Mouse (Mus musculus) gonadal fat pad, adult 2 months (tissue): ENCODE results near the gene Churc1. TPM values are rescaled to one million over a fixed set of nuclear protein-coding genes. Genes with fewer than 3 reads are reported as not detected.
"Not testable (repeated sequence)": the region's sequence is repeated elsewhere in the genome, so short reads cannot be mapped to it uniquely, and the experiment has no call there.

ENCODE experiments used
- DNase-seq: peaks from one replicate; pipeline ENCODE4 v3.0.0-alpha.2; 2012; ENCODE audit warnings: low read depth
- polyA plus RNA-seq: library from polyadenylated mRNA; depleted of rRNA; stranded (reverse); fragments of >200 nt; gene quantifications from 2 replicates; pipeline ENCODE4 v1.2.3, GENCODE M21; 2012; rRNA removed

The Churc1 gene
- polyA plus RNA-seq = 78.5 and 91.2 TPM in 2 replicates

GRCm38 (mm10) chr12:76765354-76765851, at the start of gene Churc1, which contains the start of gene Fntb:
TSS of gene Churc1 (plus strand) at chr12:76765538.
TSS of gene Fntb (plus strand) at chr12:76765589.
- DNase-seq = peak; percentile 65

- DNase-seq = no peak
Measured at GRCm38 (mm10) chr12:76718384-76718783, 47.0 kb upstream of the Churc1 start.

GRCm38 (mm10) chr12:76720572-76720971, 44.8 kb upstream of the Churc1 start:
- no peak for DNase-seq

DNA sequence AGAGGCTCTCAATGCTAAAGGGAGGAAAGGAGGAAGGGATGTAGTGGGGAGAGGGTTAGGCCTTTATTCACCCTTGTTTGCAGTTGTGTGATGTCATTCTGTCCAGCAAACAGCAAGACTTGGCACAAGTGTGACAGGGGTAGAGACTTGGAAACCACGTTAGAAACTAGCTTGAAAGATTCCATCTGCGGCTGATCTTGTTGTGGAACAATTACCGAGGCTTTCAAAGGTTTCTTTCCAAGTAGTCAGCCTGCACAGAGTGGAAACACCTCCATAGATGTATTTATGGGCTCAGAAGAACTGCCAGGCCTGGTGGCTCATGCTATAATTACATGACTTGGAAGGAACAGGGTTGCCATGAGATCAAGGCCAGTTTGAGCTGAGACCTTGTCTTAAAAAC, 43.3 kb upstream of the Churc1 start:
- no peak for DNase-seq

GRCm38 (mm10) chr12:76727955-76728354, 37.4 kb upstream of the Churc1 start:
- no peak for DNase-seq

DNA sequence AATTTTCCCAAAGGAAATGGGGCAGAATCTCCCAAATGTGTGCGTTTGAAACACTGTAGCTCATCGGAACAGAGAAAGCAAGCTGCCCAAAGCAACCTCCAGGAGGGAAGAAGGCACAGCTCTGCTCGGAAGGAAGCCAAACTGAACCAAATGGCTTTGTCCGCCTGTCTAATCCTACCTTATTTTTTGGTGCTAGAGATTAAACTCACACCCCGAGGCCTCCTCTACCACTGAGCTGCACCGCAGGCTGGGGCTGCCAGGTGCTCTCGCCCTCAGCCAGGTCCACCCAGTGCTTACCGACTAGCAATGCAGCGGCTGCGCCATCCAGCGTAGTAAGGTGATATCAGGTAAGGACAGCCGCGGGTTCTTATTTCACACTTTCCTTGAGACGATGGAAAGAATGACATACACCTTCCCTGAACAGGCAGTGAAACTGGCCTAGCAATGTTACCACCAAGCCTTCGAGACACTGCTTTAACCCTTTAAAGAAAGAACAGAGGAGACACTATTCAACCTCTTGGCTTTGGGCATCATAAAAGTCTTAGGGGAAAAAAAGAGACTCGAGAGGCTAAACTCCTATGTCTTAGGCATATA, 14.4 kb upstream of the Churc1 start:
- no peak for DNase-seq

GRCm38 (mm10) chr12:76752652-76753318, 12.6 kb upstream of the Churc1 start:
- DNase-seq = no peak

DNA sequence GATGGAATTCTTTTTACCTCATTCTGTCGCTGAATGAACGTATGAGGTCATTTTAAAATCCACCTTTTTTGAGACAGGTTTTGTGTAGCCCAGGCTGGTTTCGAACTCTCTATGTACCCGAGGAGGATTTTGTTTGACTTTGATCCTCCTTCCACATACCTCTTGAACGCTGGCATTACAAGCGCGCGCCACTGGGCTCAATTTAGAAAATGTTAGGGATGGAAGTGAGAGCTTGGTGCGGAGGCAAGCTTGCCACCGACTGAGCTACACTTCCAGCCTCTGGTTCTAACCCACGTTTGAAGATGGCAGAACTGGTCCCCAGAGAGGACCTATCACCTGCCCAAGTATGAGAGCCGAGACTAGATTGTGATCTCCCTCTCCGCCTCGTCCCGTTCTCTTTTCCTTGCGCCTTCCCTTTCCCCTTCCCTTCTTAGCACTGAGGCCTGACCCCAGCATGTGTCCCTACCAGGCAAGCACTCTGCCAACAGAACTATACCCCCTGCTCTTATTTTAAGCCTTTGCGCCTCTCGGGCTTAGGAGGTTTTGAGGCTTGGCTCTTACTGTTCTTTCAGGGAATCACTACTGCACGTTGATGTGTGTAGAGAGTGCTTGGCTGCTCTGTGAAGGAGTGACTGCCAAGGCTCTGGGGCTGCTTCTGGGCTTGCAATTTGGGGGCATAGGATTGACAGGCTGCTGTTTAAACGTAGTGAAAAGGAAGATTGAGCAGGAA, 728 bp downstream of the Churc1 start:
- DNase-seq = no peak

DNA sequence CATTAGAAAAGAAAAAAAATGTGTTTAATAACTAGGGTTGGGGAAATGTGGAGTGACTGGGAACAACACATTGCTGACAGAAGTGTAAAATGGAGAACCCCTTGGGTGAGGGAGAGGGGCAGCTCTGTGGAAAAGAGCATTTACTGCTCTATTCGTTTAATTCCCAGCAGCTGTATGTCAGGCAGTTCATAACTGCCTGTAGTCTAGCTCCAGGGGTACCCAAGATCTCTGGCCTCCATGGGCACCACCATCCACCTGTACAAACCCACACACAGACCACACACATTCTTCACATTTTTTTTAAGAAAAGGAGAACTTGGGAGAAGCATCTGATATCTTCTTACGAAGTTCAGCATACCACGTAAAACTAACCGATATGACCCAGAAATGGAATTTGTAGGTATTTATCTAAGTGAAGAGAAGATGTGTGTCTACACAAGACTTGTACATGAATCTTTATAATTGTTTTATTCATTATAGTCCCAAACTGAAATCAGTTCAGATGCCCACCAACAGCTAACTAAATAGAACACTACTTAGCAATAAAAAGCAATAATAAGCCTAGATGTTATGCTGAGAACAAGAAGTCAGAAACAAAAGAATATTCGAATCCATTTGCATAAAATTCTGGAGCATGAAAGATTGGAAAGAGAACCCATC, 5.6 kb downstream of the Churc1 start:
- DNase-seq = no peak

DNA sequence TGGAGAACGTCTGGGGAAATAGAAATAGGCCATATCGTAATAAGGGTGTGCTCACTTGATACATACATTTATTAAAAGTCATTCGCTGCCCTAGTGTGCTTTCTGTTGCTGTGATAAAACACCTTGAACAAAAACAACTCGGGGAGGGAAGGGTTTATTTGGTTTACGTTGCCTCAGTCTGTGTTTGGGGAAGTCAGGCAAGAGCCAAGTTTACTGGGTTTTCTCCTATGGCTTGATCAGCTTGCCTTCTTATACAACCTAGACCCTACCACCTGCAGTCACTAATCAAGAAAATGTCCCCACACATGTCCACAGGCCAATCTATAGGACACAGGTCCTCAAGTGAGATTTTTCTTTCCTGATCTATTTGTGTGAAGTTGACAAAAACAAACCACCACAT, 6.2 kb downstream of the Churc1 start:
- DNase-seq = no peak

DNA sequence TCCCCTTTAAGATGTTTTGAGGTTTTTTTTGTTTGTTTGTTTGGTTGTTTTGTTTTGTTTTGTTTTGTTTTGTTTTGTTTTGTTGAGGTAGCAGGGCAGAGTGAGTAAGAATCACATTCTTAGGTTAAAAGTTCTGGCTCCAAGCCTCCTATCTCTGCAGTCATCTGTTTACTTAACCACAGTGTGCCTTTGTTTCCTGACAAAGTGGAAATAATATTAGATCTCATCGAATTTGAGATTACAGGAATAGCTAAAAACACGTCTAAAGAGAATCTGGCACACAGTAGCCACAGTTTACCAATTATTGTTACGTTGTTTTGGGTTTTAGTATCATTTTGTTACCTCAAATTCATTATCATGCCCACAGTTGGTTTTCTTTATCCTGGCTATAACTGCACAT, 9.3 kb downstream of the Churc1 start:
- DNase-seq = no peak

- no peak for DNase-seq
Measured at GRCm38 (mm10) chr12:76775132-76775531, 9.8 kb downstream of the Churc1 start.

DNA sequence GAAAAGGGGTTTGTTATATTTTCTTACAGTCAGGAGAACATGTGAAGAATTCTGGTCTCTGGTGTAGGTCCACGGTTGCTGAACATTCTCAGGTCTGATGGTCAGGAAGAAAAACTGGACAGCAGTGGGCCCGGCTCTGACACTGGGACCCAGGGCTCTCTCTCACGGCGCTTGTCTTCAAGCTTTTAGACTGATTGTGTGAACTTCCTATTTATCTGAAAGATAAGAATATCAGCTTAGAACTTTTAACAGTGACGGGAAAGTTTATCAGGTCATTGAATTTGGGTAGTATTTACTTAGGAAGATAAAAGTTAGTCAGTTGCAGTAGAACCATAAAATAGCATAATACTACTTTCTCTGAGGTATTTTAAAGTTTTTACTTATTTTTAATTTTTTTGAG, 11.6 kb downstream of the Churc1 start:
- DNase-seq = no peak

- no peak for DNase-seq
Measured at GRCm38 (mm10) chr12:76777845-76778244, 12.5 kb downstream of the Churc1 start.

DNA sequence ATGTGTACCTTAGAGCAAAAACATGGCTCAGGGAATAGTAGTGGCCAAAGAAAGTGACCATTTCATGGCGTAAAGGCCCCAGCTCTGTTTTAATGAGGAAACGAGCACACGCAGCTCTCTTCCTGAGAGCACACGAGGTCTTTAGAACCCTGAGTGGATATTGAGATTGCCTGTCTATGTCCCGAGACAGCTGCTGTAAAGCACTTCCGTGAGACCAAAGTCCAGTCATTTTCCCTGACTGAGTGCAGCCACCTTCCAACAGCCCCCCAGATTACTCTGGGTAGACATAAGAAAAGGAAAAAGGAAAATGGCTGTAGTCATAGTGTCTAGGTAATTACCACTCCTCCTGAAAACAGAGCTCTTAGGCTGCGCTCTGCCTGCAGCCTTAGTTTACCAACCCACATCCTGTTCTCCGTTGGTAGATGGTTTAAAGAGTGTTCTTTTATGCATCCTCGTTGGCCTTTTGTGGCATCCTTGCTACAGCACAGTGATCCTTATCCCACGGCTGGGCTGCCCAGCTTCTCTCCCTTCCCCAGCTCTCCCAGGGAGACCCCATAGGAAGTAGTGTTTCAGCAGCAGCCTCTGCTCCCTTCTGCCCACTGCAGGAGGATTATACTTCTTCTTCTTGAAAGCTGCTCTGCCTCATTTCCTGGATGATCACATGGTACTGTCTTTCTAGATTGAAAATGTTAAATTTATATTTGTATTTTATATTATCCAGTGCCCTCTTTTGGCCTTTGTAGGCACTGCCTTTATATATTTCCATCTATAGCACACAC, 13.2 kb downstream of the Churc1 start:
- no peak for DNase-seq

DNA sequence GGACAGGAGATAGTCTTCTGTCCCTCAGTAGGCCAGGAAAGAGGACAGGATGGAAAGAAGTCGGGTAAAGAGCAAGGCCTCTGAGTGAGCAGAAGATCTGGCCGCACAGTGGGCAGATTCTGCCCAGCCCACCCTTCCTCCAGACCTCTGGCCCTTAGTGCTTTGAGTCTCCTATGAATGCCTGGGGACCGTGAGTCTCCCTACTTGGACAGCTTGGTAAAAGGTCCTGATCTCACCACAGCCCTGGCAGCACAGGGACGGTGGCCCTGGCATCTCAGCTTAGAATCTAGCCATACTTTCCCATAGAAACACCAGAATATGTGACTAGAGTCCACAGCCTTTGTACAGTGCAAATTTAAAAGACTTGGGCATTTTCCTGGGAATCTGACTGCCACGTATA, 14.6 kb downstream of the Churc1 start:
- DNase-seq = no peak

GRCm38 (mm10) chr12:76780639-76781468, 15.5 kb downstream of the Churc1 start:
- no peak for DNase-seq

DNA sequence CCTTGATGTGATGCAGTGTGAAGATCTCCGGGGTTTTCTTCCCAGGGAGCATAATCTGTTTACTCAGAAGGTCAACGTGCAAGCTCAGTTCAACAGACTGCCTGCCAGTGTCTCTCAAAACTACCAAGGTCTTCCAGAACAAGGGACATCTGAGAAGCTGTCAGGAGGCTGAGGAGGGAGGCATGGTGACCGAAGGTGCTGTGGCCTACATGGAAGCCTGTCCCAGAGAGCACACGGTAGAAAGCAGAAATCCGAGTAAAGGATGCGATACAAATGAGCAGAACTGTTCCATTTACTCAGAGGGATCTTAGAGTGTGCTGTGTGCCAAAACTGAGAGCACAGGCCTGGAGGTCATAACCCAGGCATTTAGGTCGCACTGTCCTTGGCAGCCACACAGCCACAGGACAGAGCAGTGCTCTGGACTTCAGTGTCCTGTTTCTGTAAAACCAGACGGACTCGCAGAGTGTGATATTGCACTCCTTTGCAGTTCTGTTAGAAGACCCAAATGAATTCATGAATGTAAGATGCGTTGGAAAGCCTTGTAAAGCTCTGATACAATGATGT, 18.8 kb downstream of the Churc1 start:
- DNase-seq = no peak

- no peak for DNase-seq
Measured at GRCm38 (mm10) chr12:76790446-76791084, 25.2 kb downstream of the Churc1 start.

DNA sequence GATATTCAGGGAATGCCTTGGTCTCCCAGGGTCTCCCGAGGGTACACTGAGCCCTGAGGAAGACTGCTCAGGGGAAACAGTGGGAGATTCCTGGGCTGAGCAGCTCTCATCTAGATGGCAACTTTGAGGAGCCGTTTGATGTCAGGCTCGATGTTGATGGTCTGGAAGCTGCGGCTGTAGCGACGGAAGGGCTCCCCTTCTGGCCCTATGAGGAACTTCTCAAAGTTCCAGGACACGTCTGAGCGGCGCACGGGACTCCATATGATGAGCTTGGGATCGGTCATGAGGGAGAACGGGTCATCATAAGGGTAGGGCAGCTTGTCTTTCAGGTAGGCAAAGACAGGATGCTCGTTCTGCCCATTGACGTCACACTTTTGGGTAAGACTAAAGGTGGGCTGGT, 27.2 kb downstream of the Churc1 start:
- DNase-seq = not testable (repeated sequence)
